Mouse (Mus musculus) kidney, adult 18-20 months (tissue): ENCODE measurements at regions not wholly inside any gene's neighbourhood (a gene's known extent, or its start where the extent isn't known, plus 50 kb on each side); places are given as distances from the start of the nearest gene placed in this dataset.

ENCODE experiments used
- DNase-seq: peaks from one replicate; pipeline ENCODE4 v3.0.0; 2021

- no peak for DNase-seq
These were observed 235.8 kb upstream of the Tmtc4 start for GRCm38 (mm10) chr14:123219590-123219989.

GRCm38 (mm10) chr14:123210241-123210640 lies 226.4 kb upstream of the Tmtc4 start:
- DNase-seq: no peak

- DNase-seq: no peak
These were observed 219.0 kb upstream of the Tmtc4 start for GRCm38 (mm10) chr14:123202848-123203247.

GRCm38 (mm10) chr14:123202313-123202712 lies 218.5 kb upstream of the Tmtc4 start:
- DNase-seq: no peak

GRCm38 (mm10) chr14:123201426-123202274 lies 217.8 kb upstream of the Tmtc4 start:
- DNase-seq: peak; percentile 7

- no peak for DNase-seq
These were observed 215.3 kb upstream of the Tmtc4 start for GRCm38 (mm10) chr14:123199111-123199510.

GRCm38 (mm10) chr14:123192574-123192973 lies 208.7 kb upstream of the Tmtc4 start:
- DNase-seq: no peak

GRCm38 (mm10) chr14:123190729-123191128 lies 206.9 kb upstream of the Tmtc4 start:
- DNase-seq: no peak

- no peak for DNase-seq
These were observed 203.6 kb upstream of the Tmtc4 start for GRCm38 (mm10) chr14:123187270-123188058.

- DNase-seq: no peak
These were observed 189.3 kb upstream of the Tmtc4 start for GRCm38 (mm10) chr14:123173183-123173582.

GRCm38 (mm10) chr14:123171865-123172264 lies 188.0 kb upstream of the Tmtc4 start:
- no peak for DNase-seq

- DNase-seq: no peak
These were observed 180.0 kb upstream of the Tmtc4 start for GRCm38 (mm10) chr14:123163842-123164241.

- no peak for DNase-seq
These were observed 159.7 kb upstream of the Tmtc4 start for GRCm38 (mm10) chr14:123143489-123144046.

- DNase-seq: no peak
These were observed 155.2 kb upstream of the Tmtc4 start for GRCm38 (mm10) chr14:123138743-123139705.

- no peak for DNase-seq
These were observed 150.1 kb upstream of the Tmtc4 start for GRCm38 (mm10) chr14:123133979-123134378.

- no peak for DNase-seq
These were observed 136.5 kb upstream of the Tmtc4 start for GRCm38 (mm10) chr14:123120361-123120760.

GRCm38 (mm10) chr14:123116337-123116736 lies 132.5 kb upstream of the Tmtc4 start:
- DNase-seq: no peak

GRCm38 (mm10) chr14:123110533-123110932 lies 126.7 kb upstream of the Tmtc4 start:
- DNase-seq: no peak

- DNase-seq: no peak
These were observed 116.5 kb upstream of the Tmtc4 start for GRCm38 (mm10) chr14:123100371-123100770.

- DNase-seq: no peak
These were observed 112.3 kb upstream of the Tmtc4 start for GRCm38 (mm10) chr14:123096086-123096485.

GRCm38 (mm10) chr14:123082065-123082464 lies 98.2 kb upstream of the Tmtc4 start:
- DNase-seq: no peak

GRCm38 (mm10) chr14:123081016-123081714 lies 97.3 kb upstream of the Tmtc4 start:
- no peak for DNase-seq
